Mouse (Mus musculus) MEL (cell line): ENCODE results near the gene Txnrd2. TPM values are rescaled to one million over a fixed set of nuclear protein-coding genes. Genes with fewer than 3 reads are reported as not detected.

Experiments
- DNase-seq: peaks from one replicate; pipeline ENCODE4 v3.0.0; 2011; ENCODE audit warnings: low read depth, low spot score
- H3K27ac ChIP-seq: 2 replicates; pipeline ENCODE4 v1.5.1; 2012; ENCODE audit warnings: low read depth, mild to moderate bottlenecking, control low read depth, low read length, moderate library complexity; ENCODE audit not compliant: control insufficient read depth
- H3K27me3 ChIP-seq, 2 experiments: fragments of 150-350 bp in 1 of 2; sonication (generic) in 1 of 2; 2 replicates each; pipeline ENCODE4 v1.6.1; 2012; ENCODE audit warnings: low read length in 2 of 2, mild to moderate bottlenecking in 2 of 2, improper control_type of control experiment in 1 of 2, moderate library complexity in 1 of 2; ENCODE audit not compliant: insufficient read depth in 2 of 2, control insufficient read depth in 1 of 2
- H3K36me3 ChIP-seq, 2 experiments: 2 replicates each; pipeline ENCODE4 v1.6.1; 2012 to 2014; ENCODE audit warnings: low read length in 2 of 2, improper control_type of control experiment in 1 of 2, inconsistent platforms in 1 of 2, mild to moderate bottlenecking in 1 of 2; ENCODE audit not compliant: insufficient read depth in 2 of 2, control insufficient read depth in 1 of 2
- H3K4me1 ChIP-seq, 2 experiments: fragments of 150-350 bp in 1 of 2; sonication (generic) in 1 of 2; 2 replicates each; pipeline ENCODE4 v1.6.1; 2012; ENCODE audit warnings: low read length in 2 of 2, improper control_type of control experiment in 1 of 2, mild to moderate bottlenecking in 1 of 2; ENCODE audit not compliant: insufficient read depth in 2 of 2, control insufficient read depth in 1 of 2
- H3K4me3 ChIP-seq, 2 experiments: fragments of 150-350 bp in 1 of 2; sonication (generic) in 1 of 2; 2 replicates each; pipeline ENCODE4 v1.5.1; 2012; ENCODE audit warnings: low read depth in 2 of 2, low read length in 2 of 2, mild to moderate bottlenecking in 2 of 2, moderate library complexity in 2 of 2, control low read depth in 1 of 2, improper control_type of control experiment in 1 of 2; ENCODE audit not compliant: control insufficient read depth in 1 of 2, insufficient read depth in 1 of 2
- H3K79me2 ChIP-seq: 2 replicates; pipeline ENCODE4 v1.6.1; 2012; ENCODE audit warnings: mild to moderate bottlenecking, low read length, moderate library complexity; ENCODE audit not compliant: control insufficient read depth, poor library complexity, insufficient read depth
- H3K9ac ChIP-seq: 2 replicates; pipeline ENCODE4 v1.6.1; 2012; ENCODE audit warnings: low read depth, mild to moderate bottlenecking, control low read depth, low read length, moderate library complexity; ENCODE audit not compliant: control insufficient read depth, poor library complexity, severe bottlenecking
- H3K9me3 ChIP-seq: fragments of 150-350 bp; sonication (generic); replicated peaks from 2 replicates; pipeline ENCODE4 v1.6.1; 2012; ENCODE audit warnings: mild to moderate bottlenecking, low read length, improper control_type of control experiment, moderate library complexity; ENCODE audit not compliant: insufficient read depth
- CHD1 ChIP-seq: IDR thresholded peaks from 2 replicates; pipeline ENCODE4 v1.6.1; 2012; ENCODE audit warnings: low read depth, mild to moderate bottlenecking, inconsistent platforms, low read length, improper control_type of control experiment
- CHD2 ChIP-seq: IDR thresholded peaks from 2 replicates; pipeline ENCODE4 v1.6.1; 2011; ENCODE audit warnings: low read length, improper control_type of control experiment
- CTCF ChIP-seq, 3 experiments: IDR thresholded peaks in 2 of 3; conservative IDR thresholded peaks in 1 of 3; 2 replicates each; pipeline ENCODE4 v1.5.1; 2011 to 2012; ENCODE audit warnings: low read length in 3 of 3, low read depth in 2 of 3, mild to moderate bottlenecking in 2 of 3, improper control_type of control experiment in 1 of 3, inconsistent platforms in 1 of 3, mixed read lengths in 1 of 3, moderate library complexity in 1 of 3; ENCODE audit not compliant: control insufficient read depth in 1 of 3, insufficient read depth in 1 of 3, poor library complexity in 1 of 3, severe bottlenecking in 1 of 3
- E2F4 ChIP-seq: IDR thresholded peaks from 2 replicates; pipeline ENCODE4 v1.6.1; 2011; ENCODE audit warnings: low read depth, low read length, improper control_type of control experiment, borderline replicate concordance
- ELF1 ChIP-seq: IDR thresholded peaks from 2 replicates; pipeline ENCODE4 v1.6.1; 2014; ENCODE audit warnings: low read depth, mild to moderate bottlenecking, inconsistent platforms, low read length, improper control_type of control experiment, moderate library complexity
- EP300 ChIP-seq, 2 experiments: IDR thresholded peaks; 2 replicates each; pipeline ENCODE4 v1.6.1; 2011; ENCODE audit warnings: improper control_type of control experiment in 2 of 2, low read length in 2 of 2, low read depth in 1 of 2, mild to moderate bottlenecking in 1 of 2
- ETS1 ChIP-seq: IDR thresholded peaks from 2 replicates; pipeline ENCODE4 v1.6.1; 2012; ENCODE audit warnings: low read depth, mild to moderate bottlenecking, inconsistent platforms, low read length, improper control_type of control experiment, moderate library complexity
- GABPA ChIP-seq: IDR thresholded peaks from 2 replicates; pipeline ENCODE4 v1.6.1; 2012; ENCODE audit warnings: low read depth, mild to moderate bottlenecking, inconsistent platforms, low read length, improper control_type of control experiment, moderate library complexity
- GATA1 ChIP-seq: IDR thresholded peaks from 2 replicates; pipeline ENCODE4 v1.6.1; 2011; ENCODE audit warnings: low read depth, low read length, improper control_type of control experiment
- HCFC1 ChIP-seq: IDR thresholded peaks from 2 replicates; pipeline ENCODE4 v1.6.1; 2012; ENCODE audit warnings: low read depth, mild to moderate bottlenecking, inconsistent platforms, low read length, improper control_type of control experiment, moderate library complexity
- JUND ChIP-seq: IDR thresholded peaks from 2 replicates; pipeline ENCODE4 v1.6.1; 2011; ENCODE audit warnings: low read depth, mild to moderate bottlenecking, improper control_type of control experiment, low read length
- KAT2A ChIP-seq: conservative IDR thresholded peaks from 2 replicates; pipeline ENCODE4 v1.6.1; 2012; ENCODE audit warnings: low read depth, low read length, improper control_type of control experiment, inconsistent platforms
- MAFK ChIP-seq: IDR thresholded peaks from 2 replicates; pipeline ENCODE4 v1.6.1; 2011; ENCODE audit warnings: low read depth, mild to moderate bottlenecking, low read length, improper control_type of control experiment, borderline replicate concordance
- MAX ChIP-seq: IDR thresholded peaks from 2 replicates; pipeline ENCODE4 v1.6.1; 2011; ENCODE audit warnings: low read length, improper control_type of control experiment
- MAZ ChIP-seq: IDR thresholded peaks from 2 replicates; pipeline ENCODE4 v1.6.1; 2012; ENCODE audit warnings: low read depth, mild to moderate bottlenecking, inconsistent platforms, low read length, improper control_type of control experiment
- MEF2A ChIP-seq: IDR thresholded peaks from 2 replicates; pipeline ENCODE4 v1.6.1; 2014; ENCODE audit warnings: low read depth, mild to moderate bottlenecking, inconsistent platforms, low read length, improper control_type of control experiment; ENCODE audit not compliant: poor library complexity, insufficient replicate concordance, severe bottlenecking; ENCODE audit errors: extremely low read depth
- MXI1 ChIP-seq: IDR thresholded peaks from 2 replicates; pipeline ENCODE4 v1.6.1; 2011; ENCODE audit warnings: mild to moderate bottlenecking, low read depth, low read length, improper control_type of control experiment
- MYB ChIP-seq: IDR thresholded peaks from 2 replicates; pipeline ENCODE4 v1.6.1; 2011; ENCODE audit warnings: mild to moderate bottlenecking, low read depth, low read length, improper control_type of control experiment
- MYC ChIP-seq: IDR thresholded peaks from 2 replicates; pipeline ENCODE4 v1.6.1; 2011; ENCODE audit warnings: low read depth, mild to moderate bottlenecking, low read length, improper control_type of control experiment, moderate library complexity
- NELFE ChIP-seq: IDR thresholded peaks from 2 replicates; pipeline ENCODE4 v1.6.1; 2011; ENCODE audit warnings: low read depth, low read length, improper control_type of control experiment
- NRF1 ChIP-seq: IDR thresholded peaks from 2 replicates; pipeline ENCODE4 v1.6.1; 2014; ENCODE audit warnings: low read depth, mild to moderate bottlenecking, inconsistent platforms, low read length, improper control_type of control experiment, moderate library complexity; ENCODE audit not compliant: poor library complexity, insufficient read depth, severe bottlenecking
- POLR2A ChIP-seq, 2 experiments: IDR thresholded peaks; 2 replicates each; pipeline ENCODE4 v1.6.1; 2011 to 2012; ENCODE audit warnings: low read length in 2 of 2, mild to moderate bottlenecking in 2 of 2, control low read depth in 1 of 2, improper control_type of control experiment in 1 of 2, low read depth in 1 of 2, moderate library complexity in 1 of 2; ENCODE audit not compliant: control insufficient read depth in 1 of 2, insufficient read depth in 1 of 2, poor library complexity in 1 of 2
- POLR2AphosphoS5 ChIP-seq: IDR thresholded peaks from 2 replicates; pipeline ENCODE4 v1.6.1; 2012; ENCODE audit warnings: low read depth, borderline replicate concordance, mild to moderate bottlenecking, inconsistent platforms, low read length, moderate library complexity, mixed read lengths
- RAD21 ChIP-seq: IDR thresholded peaks from 2 replicates; pipeline ENCODE4 v1.6.1; 2011; ENCODE audit warnings: mild to moderate bottlenecking, low read depth, low read length, improper control_type of control experiment
- RCOR1 ChIP-seq: IDR thresholded peaks from 2 replicates; pipeline ENCODE4 v1.6.1; 2012; ENCODE audit warnings: low read depth, mild to moderate bottlenecking, inconsistent platforms, low read length, improper control_type of control experiment
- SMC3 ChIP-seq: IDR thresholded peaks from 2 replicates; pipeline ENCODE4 v1.6.1; 2011; ENCODE audit warnings: low read depth, low read length, improper control_type of control experiment
- TAL1 ChIP-seq: IDR thresholded peaks from 2 replicates; pipeline ENCODE4 v1.6.1; 2012; ENCODE audit warnings: mild to moderate bottlenecking, inconsistent platforms, low read length, moderate library complexity, mixed read lengths
- TBP ChIP-seq: IDR thresholded peaks from 2 replicates; pipeline ENCODE4 v1.8.0; 2011; ENCODE audit warnings: low read depth, low read length, improper control_type of control experiment
- TCF12 ChIP-seq: IDR thresholded peaks from 2 replicates; pipeline ENCODE4 v1.6.1; 2014; ENCODE audit warnings: low read depth, mild to moderate bottlenecking, inconsistent platforms, low read length, improper control_type of control experiment, moderate library complexity
- UBTF ChIP-seq: IDR thresholded peaks from 2 replicates; pipeline ENCODE4 v1.6.1; 2012; ENCODE audit warnings: low read depth, mild to moderate bottlenecking, inconsistent platforms, low read length, improper control_type of control experiment, moderate library complexity, borderline replicate concordance; ENCODE audit not compliant: insufficient read depth
- USF1 ChIP-seq: IDR thresholded peaks from 2 replicates; pipeline ENCODE4 v1.6.1; 2014; ENCODE audit warnings: low read depth, mild to moderate bottlenecking, inconsistent platforms, low read length, improper control_type of control experiment, moderate library complexity
- ZC3H11A ChIP-seq: IDR thresholded peaks from 2 replicates; pipeline ENCODE4 v1.6.1; 2012; ENCODE audit warnings: low read depth, mild to moderate bottlenecking, inconsistent platforms, low read length, improper control_type of control experiment
- ZKSCAN1 ChIP-seq: IDR thresholded peaks from 2 replicates; pipeline ENCODE4 v1.6.1; 2012; ENCODE audit warnings: low read depth, mild to moderate bottlenecking, inconsistent platforms, low read length, improper control_type of control experiment, moderate library complexity
- ZMIZ1 ChIP-seq: IDR thresholded peaks from 2 replicates; pipeline ENCODE4 v1.6.1; 2012; ENCODE audit warnings: low read depth, mild to moderate bottlenecking, inconsistent platforms, low read length, improper control_type of control experiment, moderate library complexity
- ZNF384 ChIP-seq: IDR thresholded peaks from 2 replicates; pipeline ENCODE4 v1.6.1; 2012; ENCODE audit warnings: low read depth, mild to moderate bottlenecking, inconsistent platforms, low read length, improper control_type of control experiment
- polyA plus RNA-seq, 2 experiments: library from polyadenylated mRNA; stranded (reverse) in 1 of 2; unstranded in 1 of 2; fragments of >175 nt in 1 of 2; fragments of >200 nt in 1 of 2; gene quantifications; 2 replicates each; pipeline versions ENCODE4 v1.2.1 to v1.2.4; 2012; ENCODE audit warnings: low replicate concordance in 2 of 2, low read depth in 1 of 2; ENCODE audit not compliant: insufficient read length in 2 of 2, insufficient read depth in 1 of 2, missing spikeins in 1 of 2
- total RNA-seq: library from RNA; depleted of rRNA; stranded (reverse); fragments of 300-350 nt; gene quantifications from 2 replicates; pipeline ENCODE4 v1.2.3, GENCODE M21; 2012

The Txnrd2 gene
- total and polyA plus RNA-seq, 3 experiments: 31.2 to 46.8 TPM; not detected in 1

DNA sequence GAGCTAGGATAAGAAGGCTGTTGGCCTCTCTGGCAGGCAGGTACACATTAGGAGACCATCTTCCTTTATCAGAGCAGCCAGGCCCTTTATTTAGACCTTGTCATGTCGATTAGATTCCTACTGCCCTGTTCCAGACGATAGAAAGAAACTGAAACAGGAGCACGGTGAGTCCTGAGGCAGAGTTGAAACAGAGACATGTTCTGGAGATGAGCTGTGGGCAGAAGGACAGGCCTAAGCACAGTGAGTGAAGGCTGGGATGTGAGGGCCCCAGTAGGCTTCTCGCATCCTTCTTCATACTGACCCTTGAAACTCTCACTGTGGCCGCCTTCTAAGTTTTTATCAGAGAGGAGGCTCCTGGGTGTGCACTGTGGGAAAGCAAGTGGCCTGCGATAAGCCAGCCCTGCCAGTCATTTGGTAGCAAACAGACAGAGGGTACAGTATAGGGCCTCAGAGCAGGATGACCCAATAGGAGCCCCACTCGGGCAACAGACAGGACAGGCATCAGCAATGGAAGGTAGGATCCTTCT is 2.4 kb downstream of the Txnrd2 start:
- Histone ChIP-seq H3K4me1 (peaks cover 35 to 42% of the 10 kb centered on the region in 2 experiments), H3K9me3 (no peaks in the 10 kb centered on the region), H3K79me2 (peaks cover 30% of the 10 kb centered on the region), H3K9ac (peak overlapping the region; percentile 62), H3K27me3 (no peaks in the 10 kb centered on the region), H3K4me3 (peak overlapping the region; percentile 36 to 46), H3K36me3 (peaks cover 0 to 43% of the 10 kb centered on the region in 2 experiments; a peak in 3 of 4 replicates), H3K27ac (peak overlapping the region; percentile 93)
- peak; percentile 75 for DNase-seq
- TF ChIP-seq ZMIZ1 (peak; percentile 55; the same call in 1 of the 2 replicates), USF1 (no peak), CHD2 (no peak), MXI1 (peak; percentile 54; the same call in 1 of the 2 replicates), ZNF384 (0 out of 2 replicates have a peak, but pooled peaks have one; percentile 14), GABPA (no peak; the same call in 1 of the 2 replicates), GATA1 (peak; percentile 80), MAX (0 out of 2 replicates have a peak, but pooled peaks have one; percentile 51), TCF12 (peak; percentile 80), MYB (0 out of 2 replicates have a peak, but pooled peaks have one; percentile 9), POLR2AphosphoS5 (no peak), POLR2A (IDR thresholded peaks at IDR 0.05; ENCODE audit: control insufficient read depth in 1 of 2, insufficient read depth in 1 of 2, low read depth in 1 of 2, low read length in 2 of 2, poor library complexity in 1 of 2) (peak in 1 of 2 experiments; percentile 52; a peak in 2 of 4 replicates), KAT2A (peak; percentile 32; the same call in 1 of the 2 replicates), ELF1 (no peak), HCFC1 (peak; percentile 52; the same call in 1 of the 2 replicates), E2F4 (no peak), RCOR1 (no peak; the same call in 1 of the 2 replicates), ZC3H11A (no peak), EP300 (IDR thresholded peaks at IDR 0.05; ENCODE audit: low read depth in 1 of 2, low read length in 2 of 2) (peak; percentile 64 to 80; a peak in 3 of 4 replicates), JUND (no peak), RAD21 (no peak), UBTF (no peak), CHD1 (0 out of 2 replicates have a peak, but pooled peaks have one; percentile 22), MAZ (peak; percentile 52; the same call in 1 of the 2 replicates), MAFK (no peak), TAL1 (peak; percentile 76), SMC3 (no peak), TBP (0 out of 2 replicates have a peak, but pooled peaks have one; percentile 46), ETS1 (peak; percentile 77), MEF2A (no peak), NELFE (peak; percentile 39; the same call in 1 of the 2 replicates), MYC (no peak), NRF1 (no peak), CTCF (IDR thresholded peaks at IDR 0.05 in 2 of 3, conservative IDR thresholded peaks at IDR 0.05 in 1 of 3; ENCODE audit: control insufficient read depth in 1 of 3, insufficient read depth in 1 of 3, low read depth in 2 of 3, low read length in 3 of 3, poor library complexity in 1 of 3, severe bottlenecking in 1 of 3) (no peak), ZKSCAN1 (0 out of 2 replicates have a peak, but pooled peaks have one; percentile 24)
